Mouse (Mus musculus): Measurements from ENCODE around the gene Slc7a11.

- TF ChIP-seq CTCF (IDR thresholded peaks at IDR 0.05; ENCODE audit: control insufficient read depth, insufficient read depth, insufficient replicate concordance, low read depth, low read length) (no peak), POLR2A (IDR thresholded peaks at IDR 0.05; ENCODE audit: control insufficient read depth, low read depth, low read length) (no peak)
Measured at GRCm38 (mm10) chr3:50484076-50484475, 40.7 kb upstream of the Slc7a11 start.

Measured in testis, adult 2 months (tissue).